Mouse (Mus musculus): ENCODE data around the gene Acot7.

DNA sequence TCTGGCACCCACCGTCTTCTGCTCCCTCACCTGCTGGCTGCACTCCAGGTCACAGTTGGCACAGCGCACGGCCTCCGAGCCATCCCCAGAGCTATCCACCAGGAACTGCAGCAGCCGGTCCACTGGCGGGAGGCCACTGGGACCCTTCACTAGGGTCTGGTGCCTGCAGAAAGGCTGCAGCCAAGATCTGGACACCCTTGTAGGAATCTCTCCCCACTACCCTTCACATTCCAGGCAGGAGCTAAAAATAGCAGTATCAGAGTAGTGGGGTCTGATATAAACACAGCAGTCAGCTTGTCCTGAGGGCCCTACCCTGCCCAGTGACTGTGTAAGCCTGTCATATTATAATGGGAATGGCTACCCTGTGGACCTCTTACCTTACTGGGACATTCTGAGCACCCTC is 139.7 kb downstream of the Acot7 start:
- no peak for TF ChIP-seq CTCF (IDR thresholded peaks at IDR 0.05; ENCODE audit: borderline replicate concordance, insufficient read depth, low read depth, low read length)
- no peak for TF ChIP-seq POLR2A (IDR thresholded peaks at IDR 0.05; ENCODE audit: borderline replicate concordance, insufficient read depth, low read length)
